Mouse (Mus musculus) liver, embryonic 14.5 days (tissue): ENCODE data around the gene Dnah7a. TPM values are rescaled to one million over a fixed set of nuclear protein-coding genes. Genes with fewer than 3 reads are reported as not detected.
A peak's percentile ranks its signal among the peaks of the same experiment; 100 is the strongest.
"Not testable (repeated sequence)": the region's sequence is repeated elsewhere in the genome, so short reads cannot be mapped to it uniquely, and the experiment has no call there.

Source experiments
- ATAC-seq: fragments of 200-750 bp; cut with Nextera tagmentation; 2 replicates; pipeline ENCODE4 v1.8.0; 2017; ENCODE audit warnings: moderate number of reproducible peaks, mild to moderate bottlenecking, moderate library complexity; ENCODE audit not compliant: insufficient read depth
- DNase-seq, 3 experiments: peaks; one replicate each; pipeline ENCODE4 v3.0.0-alpha.2; 2012 to 2013; ENCODE audit warnings: low read depth in 3 of 3, low spot score in 3 of 3
- H3K27ac ChIP-seq: fragments of 300-500 bp; sonication (generic); 2 replicates; pipeline ENCODE4 v1.5.1; 2014; ENCODE audit warnings: moderate library complexity, mild to moderate bottlenecking, control low read depth, inconsistent platforms
- H3K27me3 ChIP-seq: fragments of 300-500 bp; sonication (generic); 2 replicates; pipeline ENCODE4 v1.6.1; 2014; ENCODE audit warnings: mild to moderate bottlenecking, low read length, moderate library complexity; ENCODE audit not compliant: control insufficient read depth, insufficient read depth
- H3K36me3 ChIP-seq: fragments of 300-500 bp; sonication (generic); replicated peaks from 2 replicates; pipeline ENCODE4 v1.6.1; 2014; ENCODE audit warnings: low read depth; ENCODE audit not compliant: control insufficient read depth, insufficient read depth
- H3K4me1 ChIP-seq, 2 experiments: fragments of 200-500 bp in 1 of 2; fragments of 300-500 bp in 1 of 2; sonication (generic) in 1 of 2; replicated peaks; 2 replicates each; pipeline ENCODE4 v1.6.1; 2012 to 2014; ENCODE audit warnings: antibody characterized with exemption in 1 of 2, inconsistent platforms in 1 of 2, low read length in 1 of 2; ENCODE audit not compliant: control insufficient read depth in 2 of 2, insufficient read depth in 2 of 2
- H3K4me2 ChIP-seq: fragments of 300-500 bp; sonication (generic); 2 replicates; pipeline ENCODE4 v1.6.1; 2014; ENCODE audit warnings: low read depth, mild to moderate bottlenecking, control low read depth, moderate library complexity
- H3K4me3 ChIP-seq, 2 experiments: fragments of 200-500 bp in 1 of 2; fragments of 300-500 bp in 1 of 2; sonication (generic) in 1 of 2; 2 replicates each; pipeline ENCODE4 v1.5.1; 2012 to 2014; ENCODE audit warnings: low read depth in 2 of 2, low read length in 2 of 2, mild to moderate bottlenecking in 2 of 2, control low read depth in 1 of 2, inconsistent platforms in 1 of 2, moderate library complexity in 1 of 2; ENCODE audit not compliant: insufficient read depth in 1 of 2
- H3K9ac ChIP-seq: fragments of 300-500 bp; sonication (generic); replicated peaks from 2 replicates; pipeline ENCODE4 v1.6.1; 2014; ENCODE audit warnings: mild to moderate bottlenecking, control low read depth, moderate library complexity
- H3K9me3 ChIP-seq: fragments of 300-500 bp; sonication (generic); 2 replicates; pipeline ENCODE4 v1.6.1; 2016; ENCODE audit warnings: low read length, mixed read lengths; ENCODE audit not compliant: control insufficient read depth
- CTCF ChIP-seq: IDR thresholded peaks from 2 replicates; pipeline ENCODE4 v1.5.1; 2016; ENCODE audit warnings: antibody characterized with exemption, low read depth, control low read depth
- EP300 ChIP-seq: IDR thresholded peaks from 2 replicates; pipeline ENCODE4 v1.6.1; 2016; ENCODE audit warnings: antibody characterized with exemption, low read depth
- WGBS: fragments of 180-500 bp; shearing (Covaris S2); extraction: QIAGEN DNeasy Blood & Tissue Kit; methylation state at CpG from one replicate; pipeline ENCODE4 v1.1.7; 2014; ENCODE audit not compliant: insufficient replicate concordance; 5-methylcytosine and 5-hydroxymethylcytosine counted together
- polyA plus RNA-seq, 2 experiments: library from polyadenylated mRNA; depleted of rRNA in 1 of 2; stranded (reverse) in 1 of 2; unstranded in 1 of 2; fragments of >200 nt; fragmentation: Nextera tagmentation in 1 of 2; extraction: Ambion mirVana in 1 of 2; gene quantifications; 2 replicates each; pipeline versions ENCODE4 v1.2.1 to v1.2.3; 2012 to 2014

The Dnah7a gene
- polyA plus RNA-seq (2012; rRNA removed): not detected in 2 replicates
- polyA plus RNA-seq (2014; fragmentation: Nextera tagmentation; extraction: Ambion mirVana): not detected in 2 replicates

DNA sequence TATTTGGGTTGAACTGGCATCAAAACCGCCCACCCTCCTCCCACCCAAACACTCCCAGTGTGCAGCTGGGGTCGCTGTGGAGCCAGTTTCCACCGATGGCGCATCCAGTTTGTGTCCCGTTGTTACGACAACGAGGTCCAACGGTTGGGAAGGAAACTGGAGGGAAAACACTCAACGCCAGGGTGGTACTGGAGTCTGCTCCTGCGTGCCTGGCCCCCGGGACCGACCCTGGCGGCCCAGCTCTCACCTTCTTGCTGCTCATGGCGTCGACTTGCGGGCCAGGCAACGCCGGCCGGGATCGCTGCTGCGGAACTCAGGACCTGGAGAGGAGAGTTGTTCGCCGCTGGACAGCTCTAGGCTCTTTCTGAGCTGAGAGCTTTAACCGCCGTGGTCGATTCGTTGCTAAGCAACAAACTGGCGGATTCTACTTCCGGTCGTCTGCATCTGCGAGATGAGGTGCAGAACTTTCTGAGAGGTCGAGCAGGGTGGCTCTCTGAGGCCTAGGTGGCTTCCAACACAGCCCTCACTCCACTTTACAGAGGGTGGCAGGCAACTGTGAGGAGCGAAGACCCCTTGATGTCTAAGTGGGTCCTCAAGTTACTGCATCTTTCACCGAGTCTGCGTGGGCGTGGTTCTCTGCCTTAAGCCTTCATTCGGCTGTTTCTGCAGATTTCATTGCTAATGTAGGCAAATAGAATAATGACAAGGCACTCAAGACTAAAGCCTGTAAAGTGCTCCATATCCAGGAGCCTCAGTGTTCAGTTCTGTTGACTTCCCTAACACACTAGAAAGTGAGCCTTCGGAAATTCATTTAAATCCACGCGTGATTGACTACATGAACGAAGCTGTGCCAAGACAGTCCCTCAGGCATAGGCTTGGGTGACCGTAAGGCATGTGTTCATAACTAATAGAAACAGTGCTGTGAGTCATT is at the start of gene Dnah7a:
Dnah7a (minus strand) TSS at position 354 of the 931 bp plus-strand sequence.
- H3K4me1 ChIP-seq: no peaks in the 10 kb centered on the region
- no peak for DNase-seq
- 15% methylated on average over 42 of the region's 42 CpGs for WGBS
- no peak within 1 kb of the TSS for H3K9ac ChIP-seq
- no peaks in the 10 kb centered on the region for H3K36me3 ChIP-seq
- H3K27me3 ChIP-seq: no peaks in the 10 kb centered on the region
- no peak for ATAC-seq
- peak within 1 kb of the TSS; percentile 14 to 29 for H3K4me3 ChIP-seq
- TF ChIP-seq EP300: no peak
- TF ChIP-seq CTCF: 0 out of 2 replicates have a peak, but pooled peaks have one; percentile 20
- H3K4me2 ChIP-seq: peak within 1 kb of the TSS; percentile 61
- no peak within 1 kb of the TSS for H3K27ac ChIP-seq
- H3K9me3 ChIP-seq: no peaks in the 10 kb centered on the region

DNA sequence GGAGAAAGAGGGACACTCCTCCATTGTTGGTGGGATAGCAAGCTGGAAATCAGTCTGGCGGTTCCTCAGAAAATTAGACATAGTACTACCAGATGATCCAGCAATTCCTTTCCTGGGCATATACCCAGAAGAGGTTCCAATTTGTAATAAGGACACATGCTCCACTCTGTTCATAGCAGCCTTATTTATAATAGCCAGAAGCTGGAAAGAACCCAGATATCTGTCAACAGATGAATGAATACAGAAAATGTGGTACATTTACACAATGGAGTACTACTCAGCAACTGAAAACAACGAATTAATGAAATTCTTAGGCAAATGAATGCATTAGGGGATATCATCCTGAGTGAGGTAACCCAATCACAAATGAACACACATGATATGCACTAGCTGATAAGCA is 46.9 kb upstream of the Dnah7a start:
- not testable (repeated sequence) for H3K4me1 ChIP-seq, H3K9ac ChIP-seq, H3K4me3 ChIP-seq, DNase-seq, H3K9me3 ChIP-seq, H3K27me3 ChIP-seq, H3K4me2 ChIP-seq, H3K27ac ChIP-seq, ATAC-seq, H3K36me3 ChIP-seq
- WGBS: 78% methylated on average over 2 of the region's 2 CpGs

DNA sequence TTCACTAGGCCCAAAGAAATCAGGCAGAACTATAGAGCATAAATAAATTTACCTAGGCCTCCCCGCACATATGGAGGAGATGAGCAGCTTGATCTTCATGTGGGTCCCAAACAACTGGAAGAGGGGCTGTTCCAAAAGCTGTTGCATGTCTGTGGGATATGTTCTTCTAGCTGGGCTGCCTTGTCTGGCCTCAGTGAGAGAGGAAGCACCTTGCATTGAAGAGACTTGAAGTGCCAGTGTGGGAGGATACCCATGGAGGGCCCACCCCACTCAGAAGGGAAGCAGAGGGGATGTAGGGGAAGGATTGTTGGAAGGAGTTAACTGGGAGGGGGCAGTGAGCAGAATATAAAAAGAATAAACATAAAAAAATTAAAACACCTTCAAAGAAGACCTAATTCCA is 44.6 kb upstream of the Dnah7a start:
- H3K9ac ChIP-seq: no peak overlapping the region
- H3K4me3 ChIP-seq: no peak overlapping the region
- ATAC-seq: no peak
- no peaks in the 10 kb centered on the region for H3K27me3 ChIP-seq
- TF ChIP-seq CTCF: no peak
- TF ChIP-seq EP300: no peak
- no peaks in the 10 kb centered on the region for H3K4me1 ChIP-seq
- DNase-seq: no peak
- H3K27ac ChIP-seq: no peak overlapping the region
- no peaks in the 10 kb centered on the region for H3K36me3 ChIP-seq
- no peak overlapping the region for H3K4me2 ChIP-seq
- 69% methylated on average over 1 of the region's 1 CpGs for WGBS
- H3K9me3 ChIP-seq: no peaks in the 10 kb centered on the region

DNA sequence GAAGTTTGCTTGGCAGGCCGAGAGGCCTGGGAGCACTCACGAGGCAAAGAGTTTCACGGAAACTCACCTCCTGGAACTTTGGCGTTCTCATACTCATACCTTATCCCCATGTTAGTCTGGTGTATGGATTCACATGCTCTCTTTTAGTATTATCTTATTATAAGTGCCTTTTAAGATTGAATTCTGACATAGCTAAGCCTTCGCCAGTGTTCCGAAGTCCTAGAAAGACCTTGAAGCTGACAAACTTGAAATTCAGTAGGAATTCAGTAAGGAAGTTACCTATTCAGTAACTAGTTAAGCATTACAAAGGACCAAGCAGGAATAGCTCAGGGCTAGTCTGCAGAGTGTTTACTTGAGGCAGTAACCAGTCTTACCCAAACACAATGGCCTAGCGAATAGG is 44.1 kb upstream of the Dnah7a start:
- not testable (repeated sequence) for H3K9ac ChIP-seq, H3K9me3 ChIP-seq, H3K4me2 ChIP-seq, H3K36me3 ChIP-seq, ATAC-seq, H3K4me3 ChIP-seq, DNase-seq, H3K4me1 ChIP-seq, H3K27ac ChIP-seq, H3K27me3 ChIP-seq
- WGBS: 82% methylated on average over 7 of the region's 7 CpGs

DNA sequence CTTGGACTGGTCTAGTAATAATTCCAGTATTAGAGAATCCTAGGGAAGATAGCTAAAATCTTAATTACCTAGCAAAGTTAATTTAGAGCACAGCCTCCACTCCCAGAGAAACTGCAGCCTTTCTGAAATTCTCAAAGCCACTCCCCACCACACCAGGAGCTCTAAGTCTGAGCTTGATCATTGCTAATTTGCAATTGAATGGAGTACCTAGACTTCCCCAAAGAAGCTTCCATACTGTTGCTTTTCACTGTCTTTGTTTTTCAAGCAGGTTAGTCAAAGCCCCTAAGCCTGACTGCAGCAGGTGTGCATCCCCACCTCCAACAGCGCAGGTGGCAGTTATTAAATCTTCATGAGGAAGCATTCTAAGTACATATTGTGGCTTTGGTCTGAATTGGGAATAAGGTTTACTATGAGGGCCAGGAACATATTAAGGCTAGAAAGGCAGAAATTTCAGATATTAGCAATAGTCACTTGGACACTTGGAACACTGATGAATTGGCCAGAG is 43.3 kb upstream of the Dnah7a start:
- not testable (repeated sequence) for H3K4me1 ChIP-seq, H3K9me3 ChIP-seq, H3K27ac ChIP-seq, H3K4me2 ChIP-seq, H3K9ac ChIP-seq, DNase-seq, H3K4me3 ChIP-seq, ATAC-seq, H3K36me3 ChIP-seq, H3K27me3 ChIP-seq
- WGBS: 91% methylated on average over 1 of the region's 1 CpGs
